Mouse (Mus musculus) cerebellum, adult 2 months (tissue): ENCODE results near the gene Pqlc2. TPM values are rescaled to one million over a fixed set of nuclear protein-coding genes. Genes with fewer than 3 reads are reported as not detected.

Source experiments
- DNase-seq, 2 experiments: peaks; one replicate each; pipeline ENCODE4 v3.0.0; 2021
- H3K27ac ChIP-seq: fragments of 200-500 bp; 2 replicates; pipeline ENCODE4 v1.5.1; 2012; ENCODE audit warnings: low read length, control low read depth, inconsistent platforms; ENCODE audit not compliant: insufficient read depth
- H3K27me3 ChIP-seq: fragments of 200-500 bp; 2 replicates; pipeline ENCODE4 v1.6.1; 2012; ENCODE audit warnings: inconsistent platforms, mild to moderate bottlenecking, low read length, moderate library complexity; ENCODE audit not compliant: control insufficient read depth, insufficient read depth
- H3K4me1 ChIP-seq: fragments of 200-500 bp; 2 replicates; pipeline ENCODE4 v1.6.1; 2011; ENCODE audit warnings: low read length; ENCODE audit not compliant: control insufficient read depth, insufficient read depth
- H3K4me3 ChIP-seq: fragments of 200-500 bp; replicated peaks from 2 replicates; pipeline ENCODE3; 2011; ENCODE audit warnings: mild to moderate bottlenecking, low read depth, low read length, control low read depth; ENCODE audit not compliant: insufficient read depth
- CTCF ChIP-seq: fragments of 200-500 bp; IDR thresholded peaks from 2 replicates; pipeline ENCODE4 v1.5.1; 2011; ENCODE audit warnings: low read depth, mild to moderate bottlenecking, control low read depth, low read length, moderate library complexity, borderline replicate concordance; ENCODE audit not compliant: insufficient read depth
- POLR2A ChIP-seq: fragments of 200-500 bp; IDR thresholded peaks from 2 replicates; pipeline ENCODE4 v1.6.1; 2011; ENCODE audit warnings: low read length, control low read depth, borderline replicate concordance; ENCODE audit not compliant: insufficient read depth
- WGBS: fragments of 180-500 bp; shearing (Covaris S2); methylation state at CpG from one replicate; pipeline ENCODE4 v1.1.7; 2018; 5-methylcytosine and 5-hydroxymethylcytosine counted together
- polyA plus RNA-seq: library from polyadenylated mRNA; depleted of rRNA; stranded (reverse); fragments of >200 nt; gene quantifications from 2 replicates; pipeline ENCODE4 v1.2.3, GENCODE M21; 2012

Gene Pqlc2
- polyA plus RNA-seq, 1 experiment = 42.3 TPM

DNA sequence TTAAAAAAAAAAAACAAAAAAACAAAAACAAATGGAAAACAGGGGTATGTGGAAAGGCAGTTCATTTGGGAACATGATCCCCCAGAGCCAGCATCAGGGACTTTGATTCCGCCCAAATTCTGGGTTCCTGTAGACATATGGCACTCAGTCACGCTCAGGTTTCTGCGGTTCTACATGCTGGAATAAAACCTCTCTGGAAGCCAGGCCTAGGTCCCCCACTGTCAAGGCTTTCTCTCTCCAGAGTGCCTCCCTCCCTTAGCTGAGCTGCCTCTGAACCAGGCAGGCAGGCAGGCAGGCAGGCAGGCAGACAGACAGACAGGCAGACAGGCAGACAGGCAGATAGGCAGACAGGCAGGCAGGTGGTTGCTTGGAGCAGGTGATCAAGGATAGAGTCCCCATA, 40.3 kb downstream of the Pqlc2 start:
- Histone ChIP-seq H3K4me1 (peaks cover 93% of the 10 kb centered on the region), H3K4me3 (no peak overlapping the region), H3K27ac (peak overlapping the region; percentile 94), H3K27me3 (no peaks in the 10 kb centered on the region)
- peak; percentile 70 to 86 for DNase-seq
- WGBS = 11% methylated on average over 3 of the region's 3 CpGs
- TF ChIP-seq POLR2A = no peak

DNA sequence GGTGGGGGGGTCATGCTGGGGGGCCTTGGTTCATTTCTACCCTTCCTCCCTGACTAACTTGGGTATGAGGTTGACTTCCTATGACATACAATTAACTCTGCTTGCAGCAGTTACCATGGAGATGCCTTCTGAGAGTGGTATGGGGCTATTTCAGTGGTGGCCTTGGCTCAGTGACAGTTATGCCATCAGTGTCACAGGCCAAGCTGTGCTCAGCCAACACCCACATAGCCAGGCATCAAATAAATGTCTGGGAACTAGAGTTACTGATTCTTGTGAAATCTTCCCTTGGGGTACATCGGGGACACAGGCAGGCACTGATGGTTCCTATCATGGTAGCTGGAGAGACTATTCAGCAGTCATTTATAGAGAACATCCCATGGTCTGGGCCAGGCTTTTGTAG, 42.3 kb downstream of the Pqlc2 start:
- H3K27me3 ChIP-seq = no peaks in the 10 kb centered on the region
- peak in 1 of 2 experiments; percentile 63 for DNase-seq
- peaks cover 77% of the 10 kb centered on the region for H3K4me1 ChIP-seq
- no peak for TF ChIP-seq CTCF
- no peak for TF ChIP-seq POLR2A
- 14% methylated on average over 1 of the region's 1 CpGs for WGBS
- H3K4me3 ChIP-seq = no peak overlapping the region
- no peak overlapping the region for H3K27ac ChIP-seq

DNA sequence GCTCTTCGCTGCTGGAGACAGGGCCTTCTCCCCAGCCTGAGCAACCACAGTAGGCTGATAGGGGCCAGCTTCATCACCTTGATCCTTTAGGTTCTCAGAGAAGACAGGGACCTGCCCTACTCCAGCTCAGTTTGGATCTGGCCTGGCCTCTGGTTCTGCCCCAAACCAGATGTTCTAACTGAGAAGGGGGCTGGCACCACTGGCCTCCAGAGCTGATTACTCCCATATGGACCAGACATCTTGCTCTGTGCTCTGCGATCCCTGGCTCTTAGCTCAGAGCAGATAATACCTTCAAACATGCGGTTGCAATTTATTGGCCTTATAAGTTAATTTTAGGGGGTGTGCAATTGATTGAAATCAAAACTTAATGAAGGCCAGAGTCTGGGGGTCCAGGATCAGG, 43.2 kb downstream of the Pqlc2 start:
- H3K27me3 ChIP-seq = no peaks in the 10 kb centered on the region
- H3K4me1 ChIP-seq = peaks cover 76% of the 10 kb centered on the region
- 92% methylated on average over 3 of the region's 3 CpGs for WGBS
- no peak overlapping the region for H3K4me3 ChIP-seq
- H3K27ac ChIP-seq = no peak overlapping the region
- no peak for DNase-seq
- TF ChIP-seq POLR2A = no peak
- TF ChIP-seq CTCF = no peak

DNA sequence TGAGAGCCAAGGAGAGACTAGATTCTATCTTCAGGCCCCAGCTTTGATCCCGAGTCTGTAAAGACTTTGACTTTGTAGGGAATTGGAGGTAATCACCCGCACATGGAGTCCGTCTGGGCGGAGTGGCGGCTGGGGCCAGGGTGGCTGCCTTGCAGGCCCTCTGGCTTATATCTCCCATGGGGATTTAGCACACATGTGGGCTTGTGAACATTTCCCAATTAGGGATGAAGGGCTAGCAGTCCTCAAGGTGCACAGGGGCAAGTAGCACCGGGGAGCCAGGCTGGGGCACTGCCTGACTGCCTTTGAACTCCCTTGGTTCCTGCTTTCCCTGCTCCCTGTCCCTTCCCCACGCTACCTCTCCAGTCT, 44.0 kb downstream of the Pqlc2 start:
- 73% methylated on average over 7 of the region's 7 CpGs for WGBS
- Histone ChIP-seq H3K27me3 (no peaks in the 10 kb centered on the region), H3K27ac (peak overlapping the region; percentile 2; the same call in 1 of the 2 replicates), H3K4me3 (no peak overlapping the region), H3K4me1 (peaks cover 76% of the 10 kb centered on the region)
- no peak for DNase-seq
- TF ChIP-seq POLR2A (no peak), CTCF (no peak)

DNA sequence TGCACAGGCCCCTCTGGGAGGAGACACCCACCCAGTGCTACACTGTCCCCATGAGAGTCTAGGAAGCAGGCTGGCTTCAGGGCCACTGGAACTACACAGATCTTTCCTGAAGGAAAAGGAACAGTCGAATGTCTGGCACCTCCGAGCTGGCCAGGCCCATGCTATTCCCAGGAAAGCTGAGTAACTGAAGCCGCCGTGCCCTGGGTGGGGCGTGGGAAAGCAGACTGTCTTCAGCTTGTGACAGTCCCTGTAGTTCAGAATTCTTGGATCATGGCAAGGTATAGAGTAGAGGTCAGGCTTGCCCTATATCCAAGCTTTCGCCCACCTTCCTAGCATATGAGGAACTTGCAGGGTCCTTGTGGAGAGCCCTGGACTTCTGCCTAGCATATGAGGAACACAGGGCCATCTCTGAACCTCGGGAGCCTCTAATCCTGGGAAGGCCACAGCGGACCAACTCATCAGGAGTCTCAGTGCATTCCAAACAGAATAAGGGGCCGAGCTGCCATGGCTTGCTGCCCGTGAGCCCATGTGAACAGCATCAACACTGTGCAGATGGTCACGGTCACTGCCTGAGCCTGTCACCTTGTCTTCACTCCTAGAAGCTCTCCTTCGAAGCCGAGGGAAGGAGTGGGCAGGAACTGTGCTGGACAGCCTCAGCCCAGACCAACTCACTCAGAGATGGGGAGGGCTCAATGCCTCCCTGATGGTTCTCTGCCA, 44.6 kb downstream of the Pqlc2 start:
- WGBS = 21% methylated on average over 13 of the region's 13 CpGs

DNA sequence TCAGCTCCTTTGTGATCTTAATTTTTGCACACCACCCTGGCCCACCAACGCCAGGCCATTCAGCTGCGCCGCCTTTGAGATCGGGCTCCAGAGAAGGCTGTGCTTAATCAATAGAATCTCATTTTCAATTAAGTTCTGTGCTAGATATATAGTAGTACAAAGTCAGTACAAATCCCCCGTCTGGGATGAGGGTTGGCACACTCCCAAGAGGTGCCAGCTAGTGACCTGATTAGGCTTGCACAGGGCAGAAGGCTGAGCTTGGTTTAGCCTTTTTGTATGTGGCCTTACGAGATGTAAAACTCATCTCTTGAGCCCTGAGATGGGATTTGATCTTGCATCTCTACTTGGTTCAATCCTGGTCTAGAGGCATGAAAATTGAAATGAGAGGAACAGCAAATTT, 47.5 kb downstream of the Pqlc2 start:
- Histone ChIP-seq H3K27me3 (no peaks in the 10 kb centered on the region), H3K4me3 (no peak overlapping the region), H3K27ac (no peak overlapping the region), H3K4me1 (peaks cover 48% of the 10 kb centered on the region)
- DNase-seq = peak in 1 of 2 experiments; percentile 41
- no peak for TF ChIP-seq POLR2A
- no peak for TF ChIP-seq CTCF
- WGBS = 69% methylated on average over 6 of the region's 6 CpGs

More for the DNA sequence above, 44.6 kb downstream of the Pqlc2 start:
- Histone ChIP-seq H3K27me3 (no peaks in the 10 kb centered on the region), H3K27ac (peak overlapping the region; percentile 15; the same call in 1 of the 2 replicates), H3K4me1 (peaks cover 75% of the 10 kb centered on the region), H3K4me3 (no peak overlapping the region)
- DNase-seq = peak; percentile 62 to 72
- TF ChIP-seq POLR2A (no peak), CTCF (no peak)

DNA sequence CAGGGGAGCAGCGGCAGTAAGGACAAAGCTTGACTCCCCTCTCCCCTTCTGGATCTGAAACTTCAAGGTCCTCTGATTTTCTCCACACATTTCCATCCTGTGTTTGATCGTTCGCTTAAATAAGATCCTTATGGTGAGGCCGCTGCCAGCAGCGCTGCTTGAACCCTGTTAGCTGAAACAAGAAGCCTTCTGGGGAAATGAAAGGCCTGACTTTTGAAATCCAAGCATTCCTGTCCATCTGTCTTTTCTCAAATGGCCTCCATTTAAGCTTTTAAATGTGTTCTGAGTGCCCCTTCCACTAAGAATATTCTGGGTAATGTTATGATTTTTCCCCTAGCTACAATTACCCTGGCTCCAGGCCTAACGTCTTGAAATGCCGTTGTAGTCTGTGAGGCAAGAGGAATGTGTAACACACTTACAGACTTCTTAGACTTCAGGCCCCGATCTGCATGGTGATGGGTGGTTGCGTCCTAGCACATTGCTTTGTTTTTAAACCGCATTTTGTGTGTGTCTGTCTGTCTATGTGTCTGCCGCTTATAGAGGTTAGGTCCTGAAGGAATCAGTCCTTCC, 51.1 kb downstream of the Pqlc2 start:
- TF ChIP-seq CTCF (no peak), POLR2A (no peak)
- Histone ChIP-seq H3K4me1 (peaks cover 22% of the 10 kb centered on the region), H3K27ac (no peak overlapping the region), H3K4me3 (no peak overlapping the region), H3K27me3 (no peaks in the 10 kb centered on the region)
- no peak for DNase-seq
- 83% methylated on average over 11 of the region's 11 CpGs for WGBS

DNA sequence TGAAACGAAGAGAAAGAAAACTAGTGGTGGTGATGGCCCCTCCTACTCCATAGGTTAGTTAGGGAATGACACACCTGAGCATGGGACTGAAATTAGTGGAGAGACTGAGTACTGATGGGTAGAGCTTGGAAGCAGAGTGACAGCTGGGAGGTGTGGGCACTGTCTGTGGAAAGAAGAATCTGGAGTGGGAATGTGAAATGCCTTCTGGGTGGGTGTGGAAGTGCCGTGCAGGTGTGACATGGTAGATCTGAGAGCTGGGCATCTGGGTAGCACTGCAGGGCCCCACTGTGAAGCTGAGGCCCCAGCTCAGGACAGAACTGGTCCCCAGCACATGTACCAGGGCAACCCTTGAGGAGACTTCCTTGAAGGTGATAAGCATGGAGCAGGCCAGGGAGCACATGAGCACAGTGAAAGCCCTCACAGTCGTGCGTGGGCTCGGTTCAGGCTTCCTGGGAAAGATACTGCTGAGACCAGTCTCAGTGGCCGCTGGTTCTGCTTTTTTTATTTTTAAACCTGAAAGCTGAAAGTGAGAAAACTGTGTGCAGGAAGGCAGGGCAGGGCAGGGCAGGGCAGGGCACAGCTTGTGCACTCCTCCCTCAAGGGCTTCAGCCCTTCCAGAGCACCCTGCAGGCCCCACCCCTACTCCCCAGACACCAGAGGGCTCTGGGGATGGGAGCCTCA, 51.7 kb downstream of the Pqlc2 start:
- no peak overlapping the region for H3K27ac ChIP-seq
- H3K4me3 ChIP-seq = no peak overlapping the region
- WGBS = 82% methylated on average over 6 of the region's 6 CpGs
- H3K27me3 ChIP-seq = no peaks in the 10 kb centered on the region
- H3K4me1 ChIP-seq = peaks cover 22% of the 10 kb centered on the region
- TF ChIP-seq POLR2A (no peak), CTCF (no peak)
- no peak for DNase-seq
